Mouse (Mus musculus) testis, postnatal 10 days (tissue): ENCODE results near the gene Sp8.

ENCODE experiments used
- DNase-seq: peaks from one replicate; pipeline ENCODE4 v3.0.0; 2021; ENCODE audit warnings: low spot score

Gene Sp8

GRCm38 (mm10) chr12:118849203-118849861 is 3.2 kb downstream of the Sp8 start:
- peak; percentile 45 for DNase-seq

GRCm38 (mm10) chr12:118849996-118850395 is 3.9 kb downstream of the Sp8 start:
- DNase-seq = no peak

GRCm38 (mm10) chr12:118850851-118851410 is 4.8 kb downstream of the Sp8 start:
- no peak for DNase-seq

GRCm38 (mm10) chr12:118853331-118853730 is 7.2 kb downstream of the Sp8 start:
- no peak for DNase-seq

GRCm38 (mm10) chr12:118854401-118854800 is 8.3 kb downstream of the Sp8 start:
- no peak for DNase-seq

- peak; percentile 79 for DNase-seq
Observed at GRCm38 (mm10) chr12:118854831-118855453, 8.8 kb downstream of the Sp8 start.

- no peak for DNase-seq
Observed at GRCm38 (mm10) chr12:118856151-118856550, 10.0 kb downstream of the Sp8 start.

GRCm38 (mm10) chr12:118872673-118873072 is 26.5 kb downstream of the Sp8 start:
- no peak for DNase-seq

GRCm38 (mm10) chr12:118882790-118883189 is 36.7 kb downstream of the Sp8 start:
- no peak for DNase-seq

GRCm38 (mm10) chr12:118887964-118888363 is 41.8 kb downstream of the Sp8 start:
- no peak for DNase-seq
